Mouse (Mus musculus): ENCODE measurements around the gene Magel2. TPM values are rescaled to one million over a fixed set of nuclear protein-coding genes. Genes with fewer than 3 reads are reported as not detected.

Gene Magel2
- polyA plus RNA-seq, 1 experiment from 2014 or later: 22.3 TPM

DNA sequence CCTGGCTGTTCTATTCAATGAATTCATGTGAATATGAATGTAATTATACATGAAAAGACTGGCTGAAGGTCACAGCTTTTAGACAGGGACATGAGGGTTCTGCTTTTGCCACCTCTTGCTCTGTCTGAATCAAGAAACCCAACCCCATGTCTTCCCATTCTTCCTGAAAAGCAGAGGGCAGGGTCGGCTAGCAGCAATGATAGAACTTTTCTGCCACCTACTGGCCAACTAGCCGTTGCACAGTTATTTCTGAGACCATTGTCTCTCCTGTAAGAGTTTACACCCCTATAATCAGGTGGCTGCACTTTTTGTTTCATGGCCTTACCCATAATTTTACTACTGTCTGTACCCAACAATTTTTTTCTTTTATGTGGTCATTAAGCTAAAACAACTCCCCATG is 5.6 kb downstream of the Magel2 start:
- Histone ChIP-seq H3K9me3 (peaks cover 23% of the 10 kb centered on the region; the same call in 1 of the 2 replicates), H3K4me3 (replicated peaks) (no peak overlapping the region), H3K36me3 (replicated peaks) (peaks cover 6% of the 10 kb centered on the region; the same call in 1 of the 2 replicates), H3K9ac (no peak overlapping the region), H3K4me1 (peaks cover 14% of the 10 kb centered on the region), H3K27ac (no peak overlapping the region), H3K27me3 (no peaks in the 10 kb centered on the region), H3K4me2 (no peak overlapping the region)
- ATAC-seq (ENCODE audit: low FRiP score): peak; percentile 76
- whole genome bisulfite sequencing: 4% methylated on average over 2 of the region's 2 CpGs

DNA sequence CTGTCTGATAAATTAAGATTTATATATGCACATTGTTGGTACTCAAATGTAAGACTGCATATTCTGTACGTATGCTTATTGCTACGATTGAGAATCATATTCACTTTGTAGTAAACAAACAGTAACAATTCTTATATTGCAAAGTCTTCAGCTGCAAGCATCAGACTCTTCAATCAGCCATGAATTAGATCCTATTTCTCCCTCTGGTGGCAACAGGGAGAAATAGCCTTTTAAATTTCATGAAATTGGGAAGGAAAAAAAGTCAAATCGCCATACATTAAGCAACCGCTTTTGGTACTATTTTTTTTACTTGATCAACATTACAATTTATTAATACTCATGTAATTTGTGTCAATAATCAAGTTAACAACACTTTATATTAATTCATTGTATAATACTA is 11.5 kb downstream of the Magel2 start:
- Histone ChIP-seq H3K9me3 (no peaks in the 10 kb centered on the region), H3K27me3 (no peaks in the 10 kb centered on the region), H3K4me1 (peaks cover 8% of the 10 kb centered on the region; the same call in 1 of the 2 replicates), H3K9ac (no peak overlapping the region), H3K4me3 (replicated peaks) (no peak overlapping the region), H3K36me3 (replicated peaks) (no peaks in the 10 kb centered on the region), H3K4me2 (no peak overlapping the region), H3K27ac (no peak overlapping the region)
- no peak for ATAC-seq (ENCODE audit: low FRiP score)
- 50% methylated on average over 4 of the region's 4 CpGs for WGBS

DNA sequence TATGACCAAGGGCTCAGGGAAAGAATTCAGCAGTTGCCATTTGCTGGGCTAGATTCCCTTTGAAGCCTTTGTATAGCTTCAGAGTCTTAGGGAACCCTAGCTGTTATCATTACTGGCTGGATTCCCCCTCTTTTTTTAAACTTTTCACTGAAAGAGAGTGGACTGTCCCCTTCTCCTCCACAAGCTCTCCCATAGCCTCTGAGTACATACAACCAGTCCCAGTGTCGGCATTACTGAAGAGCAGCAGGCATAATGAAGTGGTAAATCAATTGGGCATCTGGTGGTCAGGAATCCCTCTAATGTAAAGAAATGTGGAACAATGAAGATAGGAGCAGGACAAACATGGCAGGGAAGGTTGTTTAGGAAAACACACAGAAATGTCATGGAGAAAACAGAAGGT is 15.4 kb downstream of the Magel2 start:
- H3K9me3 ChIP-seq: no peaks in the 10 kb centered on the region
- H3K4me1 ChIP-seq: peaks cover 8% of the 10 kb centered on the region; the same call in 1 of the 2 replicates
- 0 out of 2 replicates have a peak, but pooled peaks have one; percentile 6 for ATAC-seq (ENCODE audit: low FRiP score)
- H3K4me2 ChIP-seq: no peak overlapping the region
- 45% methylated on average over 1 of the region's 1 CpGs for WGBS
- no peak overlapping the region for H3K27ac ChIP-seq
- H3K36me3 ChIP-seq (replicated peaks): no peaks in the 10 kb centered on the region
- H3K4me3 ChIP-seq (replicated peaks): no peak overlapping the region
- H3K27me3 ChIP-seq: no peaks in the 10 kb centered on the region
- H3K9ac ChIP-seq: no peak overlapping the region

DNA sequence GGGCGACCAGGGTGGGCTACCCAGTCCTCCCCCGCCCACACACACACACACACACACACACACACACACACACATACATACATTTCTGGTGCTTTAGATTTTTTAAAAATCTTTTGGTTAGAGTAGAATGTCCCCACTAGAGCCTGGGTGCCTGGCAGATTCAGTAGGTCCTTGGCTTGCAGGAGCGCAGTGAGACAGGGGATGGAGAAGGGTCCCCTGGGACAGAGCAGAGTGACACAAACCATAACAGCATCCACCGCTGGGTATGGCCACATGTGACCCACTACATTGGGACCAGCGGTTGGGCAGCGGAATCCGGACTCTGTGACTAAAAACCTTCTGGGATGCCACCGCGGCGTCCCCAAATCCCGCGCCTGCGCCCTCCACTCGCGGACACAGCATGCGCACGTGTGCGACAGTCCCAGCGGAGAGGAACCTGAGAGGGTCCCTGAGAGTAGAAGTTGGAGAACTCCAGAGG is 29.8 kb downstream of the Magel2 start:
- H3K4me2 ChIP-seq: peak overlapping the region; percentile 53
- ATAC-seq (ENCODE audit: low FRiP score): peak; percentile 60
- H3K4me1 ChIP-seq: peaks cover 13% of the 10 kb centered on the region
- peak overlapping the region; percentile 36; the same call in 1 of the 2 replicates for H3K9ac ChIP-seq
- peak overlapping the region; percentile 36 for H3K4me3 ChIP-seq (replicated peaks)
- WGBS: 31% methylated on average over 19 of the region's 19 CpGs
- H3K27me3 ChIP-seq: no peaks in the 10 kb centered on the region
- peak overlapping the region; percentile 56; the same call in 1 of the 2 replicates for H3K27ac ChIP-seq
- H3K36me3 ChIP-seq (replicated peaks): no peaks in the 10 kb centered on the region
- no peaks in the 10 kb centered on the region for H3K9me3 ChIP-seq

GRCm38 (mm10) chr7:62407803-62408202 is 31.0 kb downstream of the Magel2 start:
- ATAC-seq (ENCODE audit: low FRiP score): no peak
- peaks cover 16% of the 10 kb centered on the region for H3K4me1 ChIP-seq
- no peaks in the 10 kb centered on the region for H3K36me3 ChIP-seq (replicated peaks)
- H3K9me3 ChIP-seq: no peaks in the 10 kb centered on the region
- 28% methylated on average over 3 of the region's 3 CpGs for WGBS
- no peak overlapping the region for H3K9ac ChIP-seq
- no peaks in the 10 kb centered on the region for H3K27me3 ChIP-seq
- H3K4me3 ChIP-seq (replicated peaks): no peak overlapping the region
- H3K4me2 ChIP-seq: no peak overlapping the region
- H3K27ac ChIP-seq: peak overlapping the region; percentile 61; the same call in 1 of the 2 replicates

DNA sequence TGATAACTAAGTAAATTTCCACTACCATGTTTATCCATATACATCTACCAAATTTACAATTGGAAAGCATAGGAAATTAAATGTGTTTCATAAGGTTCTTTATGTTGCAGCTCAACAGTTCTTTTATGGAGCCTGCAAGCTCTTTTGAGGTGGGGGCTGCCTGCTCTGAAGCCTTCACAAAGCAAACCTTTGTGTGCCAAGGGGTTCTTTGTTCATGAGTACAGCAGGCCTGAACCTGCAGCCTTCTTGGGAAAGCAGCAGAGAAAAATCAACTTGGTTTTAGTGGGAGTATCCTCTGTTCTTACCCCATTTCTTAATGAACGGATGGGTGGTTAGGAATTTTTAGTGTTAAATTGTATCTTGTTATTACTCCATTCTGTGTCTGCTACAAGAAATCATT is 38.4 kb downstream of the Magel2 start:
- no peaks in the 10 kb centered on the region for H3K27me3 ChIP-seq
- no peaks in the 10 kb centered on the region for H3K36me3 ChIP-seq (replicated peaks)
- WGBS: 30% methylated on average over 1 of the region's 1 CpGs
- H3K9me3 ChIP-seq: peaks cover 15% of the 10 kb centered on the region
- peak overlapping the region; percentile 11; the same call in 1 of the 2 replicates for H3K4me2 ChIP-seq
- 0 out of 2 replicates have a peak, but pooled peaks cover 10% of the 10 kb centered on the region for H3K4me1 ChIP-seq
- no peak overlapping the region for H3K9ac ChIP-seq
- H3K4me3 ChIP-seq (replicated peaks): no peak overlapping the region
- peak overlapping the region; percentile 81 for H3K27ac ChIP-seq
- ATAC-seq (ENCODE audit: low FRiP score): peak; percentile 20; the same call in 1 of the 2 replicates

DNA sequence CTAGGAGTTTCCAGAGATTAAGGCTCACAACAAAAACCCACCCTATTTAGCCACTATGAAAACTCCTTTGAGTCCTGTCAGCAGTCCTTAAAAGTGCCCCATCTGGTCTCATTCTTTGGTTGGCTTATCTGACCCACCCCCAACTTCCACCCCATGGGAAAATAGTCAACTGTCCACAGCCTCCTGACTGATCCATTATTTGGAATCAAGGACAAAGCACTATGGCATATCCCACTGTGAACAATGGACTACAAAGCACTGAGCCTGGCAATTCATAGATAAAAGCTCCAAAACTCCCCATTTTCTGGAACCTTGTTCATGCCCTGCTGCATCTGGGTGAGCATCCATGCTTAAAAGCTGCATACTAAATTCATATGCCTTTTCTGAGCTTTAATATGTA is 39.4 kb downstream of the Magel2 start:
- Histone ChIP-seq H3K4me3 (replicated peaks) (peak overlapping the region; percentile 18), H3K9ac (0 out of 2 replicates have a peak overlapping the region, but pooled peaks have one; percentile 25), H3K9me3 (peaks cover 15% of the 10 kb centered on the region), H3K36me3 (replicated peaks) (no peaks in the 10 kb centered on the region), H3K27me3 (no peaks in the 10 kb centered on the region), H3K4me1 (0 out of 2 replicates have a peak, but pooled peaks cover 7% of the 10 kb centered on the region), H3K4me2 (peak overlapping the region; percentile 36), H3K27ac (peak overlapping the region; percentile 83)
- ATAC-seq (ENCODE audit: low FRiP score): peak; percentile 55

- Histone ChIP-seq H3K4me3 (replicated peaks) (peak overlapping the region; percentile 68), H3K36me3 (replicated peaks) (no peaks in the 10 kb centered on the region), H3K27me3 (no peaks in the 10 kb centered on the region), H3K4me2 (peak overlapping the region; percentile 66), H3K9ac (peak overlapping the region; percentile 83), H3K9me3 (peaks cover 15% of the 10 kb centered on the region), H3K4me1 (0 out of 2 replicates have a peak, but pooled peaks cover 3% of the 10 kb centered on the region), H3K27ac (peak overlapping the region; percentile 97)
- ATAC-seq (ENCODE audit: low FRiP score): no peak
- WGBS: 42% methylated on average over 9 of the region's 9 CpGs
Measured at GRCm38 (mm10) chr7:62418346-62418745, 41.5 kb downstream of the Magel2 start.

GRCm38 (mm10) chr7:62419105-62419492 is 42.3 kb downstream of the Magel2 start:
- peaks cover 15% of the 10 kb centered on the region for H3K9me3 ChIP-seq
- H3K4me3 ChIP-seq (replicated peaks): peak overlapping the region; percentile 68
- H3K9ac ChIP-seq: peak overlapping the region; percentile 83
- peak overlapping the region; percentile 97 for H3K27ac ChIP-seq
- H3K4me1 ChIP-seq: 0 out of 2 replicates have a peak, but pooled peaks cover 3% of the 10 kb centered on the region
- 46% methylated on average over 17 of the region's 17 CpGs for WGBS
- ATAC-seq (ENCODE audit: low FRiP score): no peak; the same call in 1 of the 2 replicates
- peak overlapping the region; percentile 66 for H3K4me2 ChIP-seq
- H3K27me3 ChIP-seq: no peaks in the 10 kb centered on the region
- no peaks in the 10 kb centered on the region for H3K36me3 ChIP-seq (replicated peaks)

DNA sequence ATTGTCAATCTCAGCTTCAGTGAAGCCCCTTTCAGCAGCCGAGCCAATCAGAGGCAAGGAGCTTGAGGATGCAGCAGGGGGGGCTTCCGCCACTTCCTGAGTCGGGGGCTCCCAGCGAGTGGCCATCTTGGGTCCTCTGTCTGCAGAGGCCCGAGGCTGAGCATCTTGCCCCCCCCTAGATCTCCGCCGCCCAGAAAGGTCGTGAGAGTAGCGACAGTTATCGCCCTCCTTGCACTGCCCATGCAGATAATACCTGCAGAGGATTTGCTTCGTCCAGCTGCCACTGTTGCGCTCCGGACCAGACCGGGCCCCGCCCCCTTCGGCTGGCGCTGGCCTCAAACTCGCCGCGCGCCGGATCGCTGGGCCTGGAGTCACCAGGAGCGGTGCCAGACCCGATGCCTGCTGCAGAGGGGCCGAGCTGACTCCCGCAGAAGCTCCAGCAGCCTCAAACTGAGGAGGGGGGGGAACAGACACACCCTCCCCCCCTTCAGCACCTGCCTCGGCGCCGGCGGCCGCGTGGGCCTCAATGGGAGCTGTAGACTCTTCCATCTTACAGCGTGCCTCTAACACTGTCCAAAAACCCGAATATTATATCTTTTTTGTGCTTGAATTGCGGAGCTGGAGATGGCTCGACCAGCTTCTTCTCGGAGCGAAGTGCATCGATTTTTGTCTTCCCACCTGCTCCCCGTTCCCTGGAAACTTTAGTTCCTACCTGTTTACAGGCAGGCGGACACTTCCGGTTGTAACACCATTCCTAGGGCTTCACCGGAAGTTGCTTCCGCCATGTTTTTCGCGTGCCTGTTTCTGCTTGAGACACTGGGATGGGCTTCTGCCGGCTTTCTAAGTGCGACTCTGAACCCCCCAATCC is 42.9 kb downstream of the Magel2 start, which contains the start of gene Mkrn3:
Gene Mkrn3 (minus strand): TSS at position 647 of the 868 bp plus-strand sequence.
- H3K4me3 ChIP-seq (replicated peaks): peak within 1 kb of the TSS; percentile 68
- peak within 1 kb of the TSS; percentile 97 for H3K27ac ChIP-seq
- peak within 1 kb of the TSS; percentile 66 for H3K4me2 ChIP-seq
- ATAC-seq (ENCODE audit: low FRiP score): peak; percentile 90
- H3K4me1 ChIP-seq: peaks cover 6% of the 10 kb centered on the region; the same call in 1 of the 2 replicates
- peak within 1 kb of the TSS; percentile 83 for H3K9ac ChIP-seq
- no peaks in the 10 kb centered on the region for H3K27me3 ChIP-seq
- H3K9me3 ChIP-seq: peaks cover 15% of the 10 kb centered on the region
- H3K36me3 ChIP-seq (replicated peaks): no peaks in the 10 kb centered on the region
- 23% methylated on average over 48 of the region's 49 CpGs for WGBS

DNA sequence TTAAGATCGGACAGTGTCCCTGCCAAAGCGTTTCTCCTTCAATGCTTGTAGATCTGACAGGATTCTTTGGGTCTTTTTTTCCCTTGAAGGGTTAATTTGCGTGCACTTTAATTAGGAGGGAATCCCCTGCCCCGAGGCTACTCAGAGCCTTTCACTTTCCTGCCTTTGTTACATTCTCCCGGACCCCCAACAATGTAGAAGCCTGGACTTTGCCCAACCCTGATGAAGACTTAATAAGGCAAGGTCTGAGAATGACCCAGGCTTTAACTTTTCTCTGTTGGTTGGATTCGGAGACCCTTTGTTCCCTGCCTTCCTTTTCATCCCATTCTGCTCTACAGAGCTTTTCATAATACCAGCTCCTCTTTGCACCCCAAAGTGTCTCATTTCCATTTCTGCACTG is 43.8 kb downstream of the Magel2 start:
- Histone ChIP-seq H3K9me3 (peaks cover 15% of the 10 kb centered on the region), H3K4me1 (peaks cover 6% of the 10 kb centered on the region; the same call in 1 of the 2 replicates), H3K4me3 (replicated peaks) (peak overlapping the region; percentile 68), H3K27me3 (no peaks in the 10 kb centered on the region), H3K4me2 (peak overlapping the region; percentile 66), H3K9ac (peak overlapping the region; percentile 50), H3K27ac (peak overlapping the region; percentile 97), H3K36me3 (replicated peaks) (no peaks in the 10 kb centered on the region)
- peak; percentile 56 for ATAC-seq (ENCODE audit: low FRiP score)
- 33% methylated on average over 6 of the region's 6 CpGs for WGBS

DNA sequence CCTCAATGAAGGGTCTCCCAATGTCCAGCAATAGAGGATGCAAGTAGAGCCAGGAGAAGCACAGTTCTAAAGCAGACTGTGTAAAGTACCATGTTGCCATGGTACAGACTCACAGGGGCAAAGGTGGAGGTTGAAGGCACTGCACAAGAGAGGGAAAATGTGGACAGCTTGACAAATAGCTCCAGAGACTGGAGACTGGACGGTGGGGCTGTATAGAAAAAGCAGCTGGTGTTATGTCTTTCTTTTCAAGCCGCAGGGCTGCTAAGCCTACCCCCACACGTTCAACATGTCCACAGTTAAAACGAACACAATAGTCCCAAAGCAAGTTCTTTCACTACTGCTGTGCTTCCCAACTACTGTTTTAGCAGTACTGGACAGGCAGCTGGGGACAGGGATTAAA is 46.4 kb downstream of the Magel2 start:
- Histone ChIP-seq H3K9ac (peak overlapping the region; percentile 13), H3K27ac (peak overlapping the region; percentile 86), H3K27me3 (no peaks in the 10 kb centered on the region), H3K4me2 (peak overlapping the region; percentile 46), H3K9me3 (peaks cover 15% of the 10 kb centered on the region), H3K36me3 (replicated peaks) (no peaks in the 10 kb centered on the region), H3K4me3 (replicated peaks) (peak overlapping the region; percentile 34), H3K4me1 (peaks cover 3% of the 10 kb centered on the region; the same call in 1 of the 2 replicates)
- peak; percentile 68 for ATAC-seq (ENCODE audit: low FRiP score)
- 34% methylated on average over 4 of the region's 4 CpGs for WGBS
